Mouse (Mus musculus) thymus, adult 2 months (tissue): ENCODE measurements at regions not wholly inside any gene's neighbourhood (a gene's known extent, or its start where the extent isn't known, plus 50 kb on each side); places are given as distances from the start of the nearest gene placed in this dataset.

ENCODE experiments used
- CTCF ChIP-seq: fragments of 200-500 bp; IDR thresholded peaks from 2 replicates; pipeline ENCODE4 v1.5.1; 2012; ENCODE audit warnings: mild to moderate bottlenecking, control low read depth, low read length, moderate library complexity, borderline replicate concordance; ENCODE audit not compliant: control insufficient read depth, poor library complexity, insufficient read depth; ENCODE audit errors: extremely low read depth
- POLR2A ChIP-seq: fragments of 200-500 bp; IDR thresholded peaks from 2 replicates; pipeline ENCODE4 v1.6.1; 2012; ENCODE audit warnings: mild to moderate bottlenecking, low read length, control low read depth, moderate library complexity; ENCODE audit not compliant: control insufficient read depth, poor library complexity, insufficient read depth; ENCODE audit errors: extremely low read depth

DNA sequence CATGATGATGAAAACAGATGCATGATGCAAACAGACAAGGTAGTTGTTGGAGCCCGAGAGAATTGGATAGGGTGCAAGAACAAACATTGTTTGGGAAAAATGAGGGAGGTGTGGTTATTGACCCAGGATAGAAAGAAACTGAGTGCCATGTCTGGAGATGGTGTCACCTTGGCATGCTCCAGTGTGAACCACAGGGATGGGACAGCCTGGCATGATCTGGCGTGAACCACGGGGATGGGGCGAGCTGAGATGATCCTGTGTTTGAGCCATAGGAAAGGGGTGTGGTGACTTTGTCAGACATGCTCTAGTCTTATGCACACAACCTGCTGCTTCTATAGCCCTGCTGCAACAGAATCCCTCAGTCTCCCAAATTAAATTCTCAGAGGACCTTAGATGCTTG, 178.7 kb upstream of the Gm5148 start:
- TF ChIP-seq CTCF (no peak), POLR2A (no peak)
